In the genomic region with DNA sequence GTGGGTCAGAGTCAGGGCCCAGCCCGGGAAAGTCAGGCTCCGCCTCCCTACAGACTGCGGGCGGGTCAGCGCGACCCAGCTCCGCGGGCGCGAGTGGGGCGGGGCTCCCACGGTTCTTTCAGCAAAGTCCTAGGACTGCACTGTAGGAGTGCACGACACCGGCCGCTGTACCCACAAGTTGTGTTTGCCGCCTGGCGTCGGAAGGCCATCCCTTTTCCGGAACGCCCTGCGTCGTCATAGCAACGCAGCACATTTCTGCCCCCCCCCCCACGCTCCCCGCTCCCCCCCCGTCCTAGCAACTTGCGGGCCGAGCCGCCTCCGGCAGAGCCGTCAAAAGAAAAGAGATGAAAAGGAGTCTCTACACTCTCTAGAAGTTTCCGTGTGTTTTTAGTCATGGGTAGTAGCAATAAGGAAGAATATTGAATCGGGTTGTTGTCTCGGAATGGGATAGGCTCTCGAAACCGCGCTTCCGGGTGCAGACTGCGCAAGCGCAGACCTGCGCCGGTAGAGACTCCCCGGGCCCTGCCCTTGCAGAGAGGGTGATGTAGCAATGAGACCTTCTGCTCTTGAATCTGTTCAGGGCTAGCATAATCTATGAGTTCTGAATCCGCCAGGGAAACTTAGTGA, we compare ENCODE assay signal across 8 mouse cellular contexts. TPM values are rescaled to one million over a fixed set of nuclear protein-coding genes. Genes with fewer than 3 reads are reported as not detected.
DNase-seq lines count a peak whose midpoint lies in the region; ATAC-seq and TF ChIP-seq lines count a peak whose summit lies in the region.

Gene Axdnd1, minus strand, starts transcription at position 489 of the 627 bp plus-strand sequence.

- H3K27me3 ChIP-seq in E14TG2a.4 (ENCODE audit: insufficient read depth, low read length), result no peaks in the 10 kb centered on the region
- H3K27me3 ChIP-seq in forebrain, embryonic 13.5 days, result no peaks in the 10 kb centered on the region
- no peaks in the 10 kb centered on the region for H3K27me3 ChIP-seq in neural tube, embryonic 15.5 days (replicated peaks)

- TF ChIP-seq CTCF in E14TG2a.4 (conservative IDR thresholded peaks at IDR 0.05; ENCODE audit: low read length), result no peak

- peaks cover 13% of the 10 kb centered on the region for H3K4me1 ChIP-seq in E14TG2a.4 (replicated peaks; ENCODE audit: low read depth, low read length)
- H3K4me1 ChIP-seq in forebrain, embryonic 13.5 days, result peaks cover 8% of the 10 kb centered on the region; the same call in 1 of the 2 replicates
- peaks cover 9% of the 10 kb centered on the region for H3K4me1 ChIP-seq in neural tube, embryonic 15.5 days

- peak within 1 kb of the TSS; percentile 14; the same call in 1 of the 2 replicates for H3K27ac ChIP-seq in forebrain, embryonic 13.5 days
- H3K27ac ChIP-seq in neural tube, embryonic 15.5 days (replicated peaks), result peak within 1 kb of the TSS; percentile 34

- H3K9me3 ChIP-seq in E14TG2a.4 (ENCODE audit: low read length), result no peaks in the 10 kb centered on the region
- H3K9me3 ChIP-seq in forebrain, embryonic 13.5 days (replicated peaks), result no peaks in the 10 kb centered on the region
- H3K9me3 ChIP-seq in neural tube, embryonic 15.5 days (replicated peaks), result no peaks in the 10 kb centered on the region

- WGBS in forebrain, embryonic 13.5 days, result under 1% methylated on average over 44 of the region's 44 CpGs
- under 1% methylated on average over 44 of the region's 44 CpGs for WGBS in neural tube, embryonic 15.5 days

- H3K36me3 ChIP-seq in E14TG2a.4 (ENCODE audit: insufficient read depth, low read length), result no peaks in the 10 kb centered on the region
- H3K36me3 ChIP-seq in forebrain, embryonic 13.5 days (ENCODE audit: poor library complexity, severe bottlenecking), result no peaks in the 10 kb centered on the region
- H3K36me3 ChIP-seq in neural tube, embryonic 15.5 days, result no peaks in the 10 kb centered on the region

- H3K4me3 ChIP-seq in E14TG2a.4 (replicated peaks; ENCODE audit: low read length), result peak within 1 kb of the TSS; percentile 81
- peak within 1 kb of the TSS; percentile 68 for H3K4me3 ChIP-seq in forebrain, embryonic 13.5 days
- H3K4me3 ChIP-seq in neural tube, embryonic 15.5 days (replicated peaks), result peak within 1 kb of the TSS; percentile 56

- peak; percentile 85 for DNase-seq in c-Kit-positive CD71-positive TER-119-positive erythroid progenitor cells, embryonic 14.5 days (ENCODE audit: low spot score)
- peak; percentile 88 to 89 for DNase-seq in heart, postnatal 14 days
- peak; percentile 90 for DNase-seq in layer of hippocampus, adult 11-12 months (ENCODE audit: low spot score)
- DNase-seq in lung, adult 18-20 months, result peak; percentile 87 to 91
- DNase-seq in testis, postnatal 14 days (ENCODE audit: low spot score), result peak; percentile 88

- intact Hi-C loops in heart, postnatal 14 days (cut with DNase I), result loop anchor here (5.0 kb wide), 1 partner anchor 52 kb away; the partner anchor contains the start of gene Soat1

- peak within 1 kb of the TSS; percentile 72 for H3K4me2 ChIP-seq in forebrain, embryonic 13.5 days
- H3K4me2 ChIP-seq in neural tube, embryonic 15.5 days, result peak within 1 kb of the TSS; percentile 78

- peak within 1 kb of the TSS; percentile 64 for H3K9ac ChIP-seq in forebrain, embryonic 13.5 days
- H3K9ac ChIP-seq in neural tube, embryonic 15.5 days (replicated peaks), result peak within 1 kb of the TSS; percentile 27

- peak; percentile 97 for ATAC-seq in forebrain, embryonic 13.5 days
- ATAC-seq in neural tube, embryonic 15.5 days (ENCODE audit: low FRiP score), result peak; percentile 97

RNA-seq across cellular contexts. Expression of gene Axdnd1, which starts in this region (rescaled TPM):
- polyA plus RNA-seq in forebrain, embryonic 13.5 days (2015; fragmentation: Nextera tagmentation; extraction: Ambion mirVana), result 0.30 and 0.33 TPM in 2 replicates
- under 1 TPM in 1 of 2 experiments, not detected in 1; 0.61 TPM for total RNA-seq in heart, postnatal 14 days (2021)
- 0.22 TPM in 1 of 2 replicates, not detected in the other for polyA plus RNA-seq in neural tube, embryonic 15.5 days (2015; fragmentation: Nextera tagmentation; extraction: Ambion mirVana)

Comparison
In these comparisons a context has a peak if more than half of its experiments do, and no peak if none do; other contexts are left out.
1. Peak in every context shown above with its lines: DNase-seq, ATAC-seq, H3K4me3 ChIP-seq and H3K27ac ChIP-seq.
2. Peak in ATAC-seq, H3K4me3 ChIP-seq, H3K27ac ChIP-seq, H3K9ac ChIP-seq and H3K4me2 ChIP-seq in forebrain, embryonic 13.5 days; RNA of the gene not detected or under 1 TPM.
3. Peak in DNase-seq in heart, postnatal 14 days; RNA of the gene not detected or under 1 TPM.
4. Peak in ATAC-seq, H3K4me3 ChIP-seq, H3K27ac ChIP-seq, H3K9ac ChIP-seq and H3K4me2 ChIP-seq in neural tube, embryonic 15.5 days; RNA of the gene not detected or under 1 TPM.